Mouse (Mus musculus): ENCODE results near the gene Flvcr2. TPM values are rescaled to one million over a fixed set of nuclear protein-coding genes. Genes with fewer than 3 reads are reported as not detected.
"Not testable (repeated sequence)": the region's sequence is repeated elsewhere in the genome, so short reads cannot be mapped to it uniquely, and the experiment has no call there.

Flvcr2 gene
- total RNA-seq (2021) = 1 to 10 TPM; 2.6 TPM

- DNase-seq (ENCODE audit: low spot score in 2 of 2) = peak; percentile 56 to 77
- intact Hi-C loops (cut with DNase I) = loop anchor here (1.0 to 10.0 kb wide), 2 partner anchors 72 to 329 kb away; partner anchors contain the start of gene Tgfb3
These were observed at the start of gene Flvcr2 for GRCm38 (mm10) chr12:85745827-85746695. TSS of gene Flvcr2 (plus strand) at chr12:85746539.

DNA sequence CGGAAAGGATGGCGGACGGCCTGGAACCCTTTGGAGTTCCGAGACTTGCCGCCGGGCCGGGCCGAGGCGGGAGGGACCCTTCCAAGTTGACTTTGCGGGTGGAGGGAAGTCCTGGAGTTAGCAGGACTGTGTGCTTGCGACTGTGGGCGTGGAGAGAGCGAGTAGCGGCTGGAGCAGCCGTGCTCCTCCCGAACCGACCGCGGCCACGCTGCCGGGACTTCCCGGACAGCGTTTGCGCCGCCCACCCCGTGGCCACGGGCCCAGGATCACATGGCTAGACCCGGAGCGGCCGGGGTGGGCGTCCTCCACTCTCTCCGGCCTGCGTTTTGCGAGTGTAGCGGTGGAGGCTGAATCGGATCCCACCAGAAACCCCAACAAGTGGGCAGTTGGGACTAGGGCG is 48.2 kb upstream of the Flvcr2 start:
- intact Hi-C loops (cut with DNase I) = not testable (repeated sequence)

GRCm38 (mm10) chr12:85700191-85700841 is 46.0 kb upstream of the Flvcr2 start:
- DNase-seq (ENCODE audit: low spot score in 2 of 2) = no peak
- intact Hi-C loops (cut with DNase I) = no loop called here

More for the DNA sequence above, 48.2 kb upstream of the Flvcr2 start:
- DNase-seq (ENCODE audit: low spot score in 2 of 2) = not testable (repeated sequence)

DNA sequence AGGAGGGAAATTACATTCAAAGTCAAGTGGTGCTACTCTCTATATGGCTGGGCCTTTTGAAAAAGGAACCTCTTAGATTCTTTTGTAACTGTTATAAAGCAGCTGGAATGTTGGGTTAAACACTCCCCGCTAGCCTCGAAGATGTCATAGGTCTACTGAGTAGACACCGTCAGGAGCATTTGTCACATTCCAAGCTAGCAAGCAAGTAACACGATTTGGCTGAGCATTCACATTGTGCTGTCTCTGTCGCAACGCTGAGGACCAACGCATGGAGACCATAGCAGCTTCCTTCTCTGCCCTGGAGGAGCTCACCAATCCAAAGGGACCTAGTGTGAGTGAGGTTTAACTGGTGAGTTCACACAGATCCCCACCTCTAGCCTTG is 45.5 kb upstream of the Flvcr2 start:
- intact Hi-C loops (cut with DNase I) = no loop called here

GRCm38 (mm10) chr12:85702166-85703055 is 43.9 kb upstream of the Flvcr2 start:
- intact Hi-C loops (cut with DNase I) = no loop called here
- no peak for DNase-seq (ENCODE audit: low spot score in 2 of 2)

More for the DNA sequence above, 45.5 kb upstream of the Flvcr2 start:
- DNase-seq (ENCODE audit: low spot score in 2 of 2) = no peak

- no peak for DNase-seq (ENCODE audit: low spot score in 2 of 2)
- intact Hi-C loops (cut with DNase I) = no loop called here
These were observed 42.8 kb upstream of the Flvcr2 start for GRCm38 (mm10) chr12:85703507-85703906.

- DNase-seq (ENCODE audit: low spot score in 2 of 2) = no peak
- intact Hi-C loops (cut with DNase I) = no loop called here
These were observed 41.8 kb upstream of the Flvcr2 start for GRCm38 (mm10) chr12:85704566-85704965.

GRCm38 (mm10) chr12:85705002-85705830 is 41.1 kb upstream of the Flvcr2 start:
- intact Hi-C loops (cut with DNase I) = no loop called here
- DNase-seq (ENCODE audit: low spot score in 2 of 2) = peak; percentile 45 to 58

GRCm38 (mm10) chr12:85705831-85706530 is 40.4 kb upstream of the Flvcr2 start:
- intact Hi-C loops (cut with DNase I) = no loop called here
- no peak for DNase-seq (ENCODE audit: low spot score in 2 of 2)

- no peak for DNase-seq (ENCODE audit: low spot score in 2 of 2)
- intact Hi-C loops (cut with DNase I) = no loop called here
These were observed 39.4 kb upstream of the Flvcr2 start for GRCm38 (mm10) chr12:85706906-85707305.

DNA sequence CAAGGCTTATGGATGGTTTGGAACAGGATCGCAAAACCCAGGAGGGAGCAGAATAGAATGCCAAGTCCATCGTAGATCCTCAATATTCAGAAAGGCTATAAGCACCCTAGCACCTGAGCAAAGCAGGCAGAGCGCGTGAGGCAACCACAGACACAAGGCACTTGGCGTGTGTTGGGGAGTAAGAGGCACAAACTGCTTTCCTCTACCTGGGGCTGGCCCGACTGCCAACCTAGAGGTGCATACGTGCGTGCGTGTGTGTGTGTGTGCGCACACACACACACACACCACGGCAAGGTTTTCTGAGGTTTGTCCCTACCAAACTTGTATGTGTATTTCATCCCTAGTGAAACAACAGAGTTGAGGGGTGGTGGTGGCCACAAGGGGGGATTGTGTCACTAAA is 38.9 kb upstream of the Flvcr2 start:
- intact Hi-C loops (cut with DNase I) = no loop called here
- no peak for DNase-seq (ENCODE audit: low spot score in 2 of 2)

DNA sequence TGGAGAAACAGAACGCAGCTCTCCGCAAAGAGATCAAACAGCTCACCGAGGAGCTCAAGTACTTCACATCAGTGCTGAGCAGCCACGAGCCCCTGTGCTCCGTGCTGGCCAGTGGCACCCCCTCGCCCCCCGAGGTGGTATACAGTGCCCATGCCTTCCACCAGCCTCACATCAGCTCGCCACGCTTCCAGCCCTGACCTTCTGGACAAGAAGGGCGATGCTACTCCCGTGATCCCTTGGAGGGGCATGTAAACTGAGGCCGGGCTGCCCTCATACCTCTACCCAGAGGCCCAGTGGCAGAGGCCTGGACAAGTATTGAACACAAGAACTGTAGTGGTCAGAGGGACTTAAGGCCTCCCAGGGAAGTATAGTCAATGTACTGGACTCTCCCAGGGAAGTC is 37.8 kb upstream of the Flvcr2 start:
- DNase-seq (ENCODE audit: low spot score in 2 of 2) = no peak
- intact Hi-C loops (cut with DNase I) = no loop called here

GRCm38 (mm10) chr12:85710695-85711094 is 35.6 kb upstream of the Flvcr2 start:
- no peak for DNase-seq (ENCODE audit: low spot score in 2 of 2)
- intact Hi-C loops (cut with DNase I) = no loop called here

GRCm38 (mm10) chr12:85712587-85712986 is 33.8 kb upstream of the Flvcr2 start:
- DNase-seq (ENCODE audit: low spot score in 2 of 2) = no peak
- intact Hi-C loops (cut with DNase I) = no loop called here

DNA sequence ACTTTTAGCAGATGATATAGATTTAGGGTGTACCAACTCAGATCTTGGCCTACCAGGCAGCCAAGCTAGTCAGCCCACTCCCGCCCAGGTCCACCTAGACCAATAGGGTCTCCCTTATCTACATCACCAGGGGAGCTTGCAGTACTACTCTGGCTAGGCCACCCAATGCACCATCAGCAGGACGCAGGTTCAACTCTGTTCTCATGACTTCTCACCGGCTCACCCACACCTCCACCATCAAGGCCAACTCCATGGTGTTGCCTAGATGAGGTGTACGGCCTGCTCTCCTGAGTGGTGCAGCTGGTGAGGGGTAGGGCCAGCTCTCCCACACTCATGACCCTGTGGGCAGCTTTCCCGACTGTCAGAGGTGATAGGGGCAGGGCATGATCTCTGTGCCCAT is 32.2 kb upstream of the Flvcr2 start:
- intact Hi-C loops (cut with DNase I) = no loop called here
- no peak for DNase-seq (ENCODE audit: low spot score in 2 of 2)

GRCm38 (mm10) chr12:85725306-85725705 is 21.0 kb upstream of the Flvcr2 start:
- DNase-seq (ENCODE audit: low spot score in 2 of 2) = no peak
- intact Hi-C loops (cut with DNase I) = loop anchor here (5.0 kb wide), 1 partner anchor 228 kb away; no protein-coding TSS in a partner anchor

DNA sequence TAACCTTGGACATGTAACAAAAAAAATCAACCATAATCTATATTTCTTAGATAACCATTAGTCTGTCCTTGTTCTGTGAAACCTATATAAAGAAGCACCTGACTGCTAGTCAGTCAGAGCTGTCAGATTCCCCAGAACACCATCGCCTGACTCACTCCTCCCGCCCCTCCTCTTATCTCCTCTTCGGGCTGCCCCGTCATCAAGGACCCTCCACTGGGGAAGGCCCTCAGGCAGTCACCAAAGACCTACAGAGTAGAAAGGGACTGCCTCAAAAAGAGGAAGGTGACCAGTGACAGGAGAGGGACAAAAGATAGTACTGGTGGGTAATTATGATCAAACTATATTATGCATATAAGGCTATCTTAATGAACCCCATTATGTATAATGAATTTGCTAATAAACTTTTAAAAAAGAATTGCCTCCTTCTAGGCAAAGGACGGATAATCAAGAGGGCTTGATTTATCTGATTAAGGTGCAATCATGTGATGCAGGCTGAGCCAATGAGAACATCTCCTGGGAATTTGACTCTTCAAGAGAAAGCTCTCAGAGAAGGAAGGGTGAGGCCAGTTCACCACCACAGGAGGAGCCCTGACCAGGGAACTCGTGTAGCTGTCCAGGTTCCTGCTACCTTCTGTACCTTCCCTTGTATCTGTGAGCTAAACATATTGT is 19.5 kb upstream of the Flvcr2 start:
- intact Hi-C loops (cut with DNase I) = loop anchor here (5.0 kb wide), 1 partner anchor 230 kb away; no protein-coding TSS in a partner anchor
- DNase-seq (ENCODE audit: low spot score in 2 of 2) = no peak

GRCm38 (mm10) chr12:85728181-85728580 is 18.2 kb upstream of the Flvcr2 start:
- no peak for DNase-seq (ENCODE audit: low spot score in 2 of 2)
- intact Hi-C loops (cut with DNase I) = loop anchor here (5.0 kb wide), 1 partner anchor 231 kb away; no protein-coding TSS in a partner anchor
